Mouse (Mus musculus) monocyte, adult 5-6 weeks (primary cell): ENCODE data around the gene Rpa3. TPM values are rescaled to one million over a fixed set of nuclear protein-coding genes. Genes with fewer than 3 reads are reported as not detected.

ENCODE experiments used
- ATAC-seq: fragments of 153-309, 156-312 bp; replicated peaks from 2 replicates; pipeline ENCODE4 v1.8.0; 2017; ENCODE audit warnings: mild to moderate bottlenecking; ENCODE audit not compliant: low TSS enrichment, insufficient number of reproducible peaks, severe bottlenecking, poor library complexity, low FRiP score
- total RNA-seq: library from RNA; stranded (forward); fragments of 200-1000, 200-491, 200-594 nt; gene quantifications from 3 replicates; pipeline ENCODE4 v1.2.3, GENCODE M21; 2017

Rpa3 gene
- 22.9 to 36.8 TPM (median 35.3 TPM) in 3 replicates for total RNA-seq

GRCm38 (mm10) chr6:8259004-8259666 lies at the start of gene Rpa3, which contains the start of the genes Umad1 and Gm45062:
Rpa3 (minus strand) TSS chr6:8259173.
Umad1 (plus strand) TSS chr6:8259288.
Gm45062 (plus strand) TSS chr6:8259450.
- peak; percentile 100 for ATAC-seq

GRCm38 (mm10) chr6:8307878-8308775 lies 49.2 kb upstream of the Rpa3 start:
- ATAC-seq: no peak

- no peak for ATAC-seq
Measured at GRCm38 (mm10) chr6:8299066-8299863, 40.3 kb upstream of the Rpa3 start.

- ATAC-seq: no peak
Measured at GRCm38 (mm10) chr6:8294048-8294784, 35.2 kb upstream of the Rpa3 start.

- ATAC-seq: 0 out of 2 replicates have a peak, but pooled peaks have one; percentile 9
Measured at GRCm38 (mm10) chr6:8288755-8289580, 30.0 kb upstream of the Rpa3 start.

- no peak for ATAC-seq
Measured at GRCm38 (mm10) chr6:8286146-8286545, 27.2 kb upstream of the Rpa3 start.

GRCm38 (mm10) chr6:8285401-8285960 lies 26.5 kb upstream of the Rpa3 start:
- no peak for ATAC-seq

GRCm38 (mm10) chr6:8283255-8283654 lies 24.3 kb upstream of the Rpa3 start:
- ATAC-seq: no peak

GRCm38 (mm10) chr6:8278426-8279002 lies 19.5 kb upstream of the Rpa3 start:
- no peak for ATAC-seq

- ATAC-seq: no peak
Measured at GRCm38 (mm10) chr6:8276431-8276830, 17.5 kb upstream of the Rpa3 start.

- no peak for ATAC-seq
Measured at GRCm38 (mm10) chr6:8275098-8275497, 16.1 kb upstream of the Rpa3 start.

GRCm38 (mm10) chr6:8274387-8275054 lies 15.5 kb upstream of the Rpa3 start:
- peak; percentile 73 for ATAC-seq

GRCm38 (mm10) chr6:8271047-8271446 lies 12.1 kb upstream of the Rpa3 start:
- no peak for ATAC-seq

- peak; percentile 7; the same call in 1 of the 2 replicates for ATAC-seq
Measured at GRCm38 (mm10) chr6:8259667-8260044, 683 bp upstream of the Rpa3 start.

- no peak for ATAC-seq
Measured at GRCm38 (mm10) chr6:8258316-8258715, 657 bp downstream of the Rpa3 start.

GRCm38 (mm10) chr6:8228596-8228995 lies 30.4 kb downstream of the Rpa3 start:
- no peak for ATAC-seq
